Mouse (Mus musculus) natural killer cell, adult 2 months (primary cell): ENCODE measurements around the gene Gnai3.
A peak's percentile ranks its signal among the peaks of the same experiment; 100 is the strongest.

Source experiments
- DNase-seq, 2 experiments: peaks; one replicate each; pipeline ENCODE4 v3.0.0; 2022; ENCODE audit warnings: low spot score in 2 of 2

Gene Gnai3

DNA sequence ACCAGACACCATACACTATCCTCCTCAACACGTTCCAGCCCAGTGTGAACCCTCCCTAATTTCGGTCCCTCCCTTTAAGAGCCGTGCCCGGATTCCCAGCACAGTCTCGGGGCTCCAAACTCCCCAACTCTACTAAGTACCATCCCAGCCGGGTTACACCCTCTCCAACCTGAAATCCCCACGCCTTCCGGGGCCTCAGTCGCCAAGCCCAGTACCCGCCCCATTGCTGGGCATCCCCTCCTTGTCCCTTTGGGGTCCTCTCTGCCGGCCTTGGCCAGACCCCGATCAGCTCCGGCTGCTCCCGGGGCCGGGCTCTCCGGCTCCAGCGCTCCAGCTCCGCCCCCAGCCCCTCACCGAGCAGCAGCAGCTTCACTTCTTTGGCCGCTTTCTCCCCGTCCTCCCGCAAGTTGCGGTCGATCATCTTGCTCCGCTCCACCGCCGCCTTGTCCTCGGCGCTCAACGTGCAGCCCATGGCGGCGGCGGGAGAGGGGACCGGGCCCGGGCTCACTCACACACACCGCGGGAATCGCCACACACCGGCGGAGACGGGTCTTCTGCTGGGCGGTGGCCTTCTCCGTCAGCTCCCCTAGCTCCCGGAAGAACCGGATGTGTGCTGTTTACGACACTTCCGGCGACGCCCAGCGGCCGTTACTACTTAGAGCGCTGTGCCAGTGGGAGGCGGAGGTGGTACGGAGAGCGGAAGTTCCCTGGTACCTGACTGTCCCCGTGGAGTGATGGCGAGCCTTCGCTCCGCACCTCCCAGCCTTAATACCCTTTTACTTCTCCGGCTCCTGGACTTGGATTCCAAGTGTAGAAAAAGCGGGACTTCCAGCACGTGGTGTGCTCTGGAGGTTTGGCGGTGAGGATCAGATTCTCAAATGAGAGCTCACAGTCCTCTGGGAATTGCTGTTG lies at the start of gene Gnai3:
Gene Gnai3 (minus strand): TSS at position 613 of the 912 bp plus-strand sequence.
- peak; percentile 89 to 91 for DNase-seq

DNA sequence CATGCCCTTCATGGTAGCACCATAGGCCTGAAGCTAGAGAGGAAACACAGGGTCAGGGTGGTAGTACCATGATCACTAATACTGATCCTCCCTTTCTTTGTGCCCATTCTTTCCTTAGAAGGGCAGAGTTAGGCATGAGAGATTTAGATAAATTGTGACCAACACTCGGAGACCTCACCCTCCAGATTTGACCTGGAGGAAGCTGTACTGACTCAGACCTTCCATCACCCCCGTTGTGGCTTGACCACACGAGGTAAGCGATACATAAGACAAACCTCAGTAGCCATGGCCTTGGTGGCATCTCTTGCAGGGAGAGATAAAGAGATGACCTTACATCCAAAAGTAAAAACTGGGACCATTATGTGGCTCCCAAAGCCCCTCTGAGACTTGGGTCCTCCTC lies 49.3 kb upstream of the Gnai3 start:
- peak; percentile 48 to 72 for DNase-seq

GRCm38 (mm10) chr3:108193686-108194085 lies 47.7 kb upstream of the Gnai3 start:
- DNase-seq, result peak in 1 of 2 experiments; percentile 47

DNA sequence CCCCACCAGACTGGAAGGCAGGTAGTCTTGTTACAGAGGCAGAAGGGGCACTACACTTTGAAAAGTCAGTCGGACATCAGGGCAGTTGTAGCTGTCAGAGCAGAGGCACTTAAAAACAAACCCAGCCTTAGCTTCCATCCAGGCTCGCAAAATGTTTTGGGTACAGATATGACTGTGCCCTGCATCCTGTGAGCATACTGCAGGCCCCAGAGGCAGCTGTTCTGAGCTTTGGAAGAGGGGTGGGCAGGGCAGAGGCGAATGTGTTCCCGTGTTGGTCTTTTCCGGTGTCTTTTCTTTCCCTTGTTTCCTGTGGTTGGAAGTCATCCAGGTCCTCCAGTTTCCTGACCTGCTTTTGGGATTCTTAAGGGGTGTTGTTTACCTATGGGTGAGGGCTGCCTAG lies 44.0 kb upstream of the Gnai3 start:
- no peak for DNase-seq

DNA sequence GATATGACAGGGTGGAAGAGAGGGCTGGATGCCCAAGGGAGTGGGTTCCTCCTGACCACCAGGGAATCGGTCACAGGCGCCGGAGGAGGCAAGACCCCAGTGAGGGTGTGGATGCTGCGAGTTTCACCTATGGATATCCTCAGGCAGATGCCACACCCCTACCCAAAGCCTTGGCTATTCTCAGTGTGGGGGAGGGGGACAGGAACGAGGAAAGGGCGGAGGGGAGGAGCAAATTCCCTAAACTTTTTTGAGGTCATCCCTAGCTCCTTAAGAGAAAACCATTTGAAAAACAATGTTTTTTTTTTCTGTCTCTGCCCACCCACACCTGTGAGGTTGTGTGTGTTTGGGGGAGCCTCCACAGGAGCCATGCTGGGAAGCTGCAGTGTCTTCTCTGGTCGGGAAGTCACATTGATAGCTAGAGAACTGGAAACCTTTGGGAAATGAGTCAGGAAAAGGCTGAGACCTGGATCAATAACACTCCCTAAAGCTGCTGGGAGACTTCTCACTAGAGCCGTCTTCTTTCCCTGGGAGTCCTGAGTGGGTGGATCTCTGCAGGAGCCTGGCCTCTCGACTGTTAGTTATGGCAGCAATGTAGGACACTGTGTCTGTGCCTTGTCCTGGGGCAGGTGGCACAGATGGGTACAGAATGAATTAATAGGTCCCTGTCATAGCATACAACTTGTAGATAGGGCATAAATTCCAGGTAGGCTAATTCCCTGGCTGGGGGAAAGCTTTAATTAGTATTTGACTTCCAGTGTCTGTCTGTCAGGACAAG lies 43.0 kb upstream of the Gnai3 start:
- no peak for DNase-seq

- DNase-seq, result no peak
These were observed 41.3 kb upstream of the Gnai3 start for GRCm38 (mm10) chr3:108187111-108187795.

GRCm38 (mm10) chr3:108186098-108187047 lies 40.4 kb upstream of the Gnai3 start, which contains the start of gene Amigo1:
Amigo1 (plus strand) TSS chr3:108186335.
- DNase-seq, result peak in 1 of 2 experiments; percentile 19

DNA sequence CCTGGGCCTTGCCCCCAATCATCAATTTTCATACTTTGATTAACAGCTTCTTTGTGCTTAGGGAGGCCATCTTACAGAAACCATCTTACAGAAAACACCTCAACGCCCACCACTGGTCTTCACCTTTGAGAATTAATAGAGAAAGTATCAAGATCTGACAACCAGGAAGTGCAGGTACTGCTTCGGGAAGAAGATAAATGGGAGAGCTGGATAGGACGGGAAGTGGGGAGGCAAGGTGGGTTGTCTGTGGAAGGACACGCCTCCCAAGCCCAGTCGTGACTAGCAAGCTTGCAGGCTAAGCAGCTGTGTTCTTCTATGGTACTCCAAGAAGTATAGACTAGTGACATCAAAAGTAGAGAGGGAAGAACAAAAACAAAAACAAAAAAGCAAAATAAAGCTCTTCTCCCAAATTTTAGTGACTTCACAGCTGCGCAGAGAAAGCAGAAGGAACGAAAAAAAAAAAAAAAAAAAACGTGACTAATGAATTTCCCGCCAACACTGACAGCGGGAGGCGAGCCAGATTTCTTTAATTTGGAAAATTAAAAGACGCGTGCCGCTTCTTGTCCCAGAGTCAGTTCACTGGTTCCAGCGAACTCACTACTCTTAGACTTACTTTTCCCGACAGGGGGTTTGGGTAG lies 39.6 kb upstream of the Gnai3 start:
- no peak for DNase-seq

DNA sequence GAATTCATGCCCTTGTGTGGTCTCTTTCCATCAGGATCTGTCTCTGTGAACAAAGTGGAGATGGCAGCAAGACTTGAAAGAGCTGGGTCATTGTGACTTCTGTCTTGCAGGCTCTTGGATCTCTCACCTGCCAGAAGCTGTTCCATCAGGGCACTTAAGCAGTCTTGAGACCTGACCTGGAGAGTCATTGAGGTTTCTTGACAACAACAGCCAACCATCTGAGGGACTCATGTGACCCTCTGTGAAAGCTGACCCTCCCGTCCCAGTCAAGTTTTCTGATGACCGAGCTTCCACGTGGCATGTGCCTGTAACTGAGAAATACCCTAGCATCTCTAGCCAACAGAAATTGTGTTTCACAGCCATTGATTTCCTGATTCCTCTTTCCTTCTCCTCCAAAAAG lies 38.8 kb upstream of the Gnai3 start:
- DNase-seq, result no peak

GRCm38 (mm10) chr3:108180514-108180913 lies 34.6 kb upstream of the Gnai3 start:
- no peak for DNase-seq

DNA sequence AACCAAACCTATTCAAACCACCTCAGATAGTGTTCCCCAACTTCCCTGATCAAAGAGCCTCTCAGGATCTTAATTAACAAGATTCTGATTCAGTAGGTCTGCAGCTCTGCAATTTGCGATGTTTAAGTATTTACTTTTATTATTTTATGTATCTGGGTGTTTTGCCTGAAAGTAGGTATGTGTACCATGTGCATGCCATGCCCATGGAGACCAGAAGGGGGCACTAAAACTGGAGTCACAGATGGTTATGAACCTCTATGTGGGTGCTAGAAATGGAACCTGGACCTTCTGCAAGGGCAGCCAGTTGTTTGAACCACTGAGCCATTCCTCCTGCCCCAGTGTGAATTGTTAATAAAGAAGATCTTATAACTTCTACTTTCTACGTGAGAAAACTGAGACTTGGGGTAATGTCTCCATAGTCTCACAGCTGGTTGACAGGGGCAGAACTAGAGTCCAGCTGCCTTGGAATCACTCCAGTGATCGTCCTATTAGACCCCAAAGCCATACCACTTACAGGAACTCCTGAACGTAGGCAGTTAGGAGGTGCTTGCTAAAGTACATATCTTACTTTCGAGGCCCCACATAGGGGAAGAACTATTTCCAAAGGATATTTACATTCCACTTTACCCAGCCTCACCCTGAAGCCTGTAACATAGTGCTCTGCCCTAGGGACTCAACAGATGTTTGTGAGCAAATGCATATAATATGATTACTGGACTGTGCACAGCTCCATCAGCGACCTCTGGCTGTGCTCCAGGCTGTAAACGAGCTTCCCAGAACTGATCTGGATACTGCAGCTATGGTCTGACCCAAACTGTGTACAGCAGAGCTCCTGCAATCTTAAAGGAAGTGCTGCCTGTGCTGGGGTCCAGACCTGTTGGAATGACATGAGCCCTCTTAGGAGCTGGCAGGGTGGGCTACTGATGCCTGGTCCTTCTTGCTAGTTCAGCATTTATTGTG lies 33.1 kb upstream of the Gnai3 start:
- no peak for DNase-seq

- DNase-seq, result no peak
These were observed 29.0 kb upstream of the Gnai3 start for GRCm38 (mm10) chr3:108174672-108175531.

- no peak for DNase-seq
These were observed 23.3 kb upstream of the Gnai3 start for GRCm38 (mm10) chr3:108169199-108169598.

GRCm38 (mm10) chr3:108167499-108167898 lies 21.6 kb upstream of the Gnai3 start:
- no peak for DNase-seq

DNA sequence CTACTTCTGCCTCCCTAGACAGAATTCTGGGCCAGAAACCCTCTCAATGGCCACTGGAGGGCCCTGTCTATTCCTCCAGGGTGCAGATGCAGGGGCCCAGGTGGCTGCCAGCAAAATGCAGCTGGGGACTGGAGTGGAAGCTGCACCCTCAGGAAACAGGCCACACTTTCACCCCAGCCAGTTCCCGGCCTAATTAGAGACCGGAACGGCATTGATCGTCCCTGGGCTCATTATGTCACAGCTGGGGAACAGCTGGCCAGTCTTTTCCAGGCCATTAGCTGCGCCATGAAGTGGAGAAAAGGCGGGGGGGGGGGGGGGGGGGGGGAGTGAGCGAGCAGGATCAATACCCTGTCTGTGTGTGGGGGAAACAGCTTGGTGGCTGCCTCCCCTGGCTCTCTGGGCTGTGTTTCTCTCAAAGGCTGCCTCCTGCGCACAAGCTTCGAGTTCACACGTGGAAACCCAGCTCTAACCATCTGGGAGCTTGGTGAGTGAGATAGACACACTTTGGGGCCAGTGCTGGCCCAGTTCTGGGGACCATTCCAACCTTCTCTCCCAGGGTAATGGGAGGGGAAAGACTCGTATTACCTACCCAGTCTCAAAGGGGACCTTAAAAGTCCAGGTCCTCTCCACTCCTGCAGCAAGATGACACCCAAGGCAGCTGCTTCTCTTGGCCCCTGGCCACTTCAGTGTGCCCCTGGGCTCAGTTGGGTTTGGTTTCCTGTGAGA lies 20.7 kb upstream of the Gnai3 start:
- DNase-seq, result no peak

DNA sequence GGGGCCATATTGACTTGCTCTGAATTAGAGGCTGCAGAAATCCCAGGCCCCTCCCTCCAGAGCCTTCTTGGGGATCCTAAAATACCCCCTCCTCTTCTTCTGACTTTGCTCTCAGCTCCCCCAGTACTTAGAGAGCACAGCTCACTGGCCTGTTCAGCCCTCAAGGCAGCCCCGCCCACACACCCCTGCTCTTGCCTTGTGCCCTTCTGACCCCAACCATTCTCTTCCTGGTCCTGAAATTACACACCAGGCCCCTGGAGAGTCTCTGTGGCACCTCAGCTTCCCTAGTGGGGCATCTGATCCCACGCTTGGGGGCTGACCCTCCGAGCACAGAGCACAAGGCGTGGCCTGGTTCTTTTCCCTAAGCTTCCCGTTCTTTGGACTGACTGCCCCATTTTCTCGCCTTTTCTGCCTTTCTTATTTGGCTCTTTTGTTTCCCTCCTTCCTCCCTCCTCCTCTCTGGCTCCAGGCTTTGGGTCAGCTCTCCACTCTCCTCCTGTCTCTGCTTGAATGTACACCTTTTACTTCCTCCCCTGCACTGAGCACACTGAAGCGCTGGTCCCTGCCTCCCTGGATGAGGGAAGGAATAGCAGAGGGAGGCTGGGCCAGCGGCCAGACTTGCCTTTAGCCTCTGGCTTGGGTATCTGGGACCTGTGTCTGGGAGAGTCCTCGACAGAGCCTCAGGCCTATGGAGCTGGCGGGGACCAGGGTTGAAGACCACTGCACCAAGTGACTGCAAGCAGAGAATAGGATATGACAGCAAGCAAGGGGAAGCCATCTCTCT lies 19.8 kb upstream of the Gnai3 start:
- DNase-seq, result no peak

GRCm38 (mm10) chr3:108164807-108165206 lies 18.9 kb upstream of the Gnai3 start:
- peak; percentile 67 to 79 for DNase-seq
